Mouse (Mus musculus) cortical plate, adult 2 months (tissue): ENCODE data around the gene Tmem141.

Source experiments
- CTCF ChIP-seq: fragments of 200-500 bp; IDR thresholded peaks from 2 replicates; pipeline ENCODE4 v1.5.1; 2011; ENCODE audit warnings: mild to moderate bottlenecking, control low read depth, low read length; ENCODE audit not compliant: insufficient read depth; ENCODE audit errors: extremely low read depth
- POLR2A ChIP-seq: fragments of 200-500 bp; IDR thresholded peaks from 2 replicates; pipeline ENCODE4 v1.6.1; 2011; ENCODE audit warnings: mild to moderate bottlenecking, low read length, control low read depth; ENCODE audit not compliant: insufficient read depth; ENCODE audit errors: extremely low read depth

DNA sequence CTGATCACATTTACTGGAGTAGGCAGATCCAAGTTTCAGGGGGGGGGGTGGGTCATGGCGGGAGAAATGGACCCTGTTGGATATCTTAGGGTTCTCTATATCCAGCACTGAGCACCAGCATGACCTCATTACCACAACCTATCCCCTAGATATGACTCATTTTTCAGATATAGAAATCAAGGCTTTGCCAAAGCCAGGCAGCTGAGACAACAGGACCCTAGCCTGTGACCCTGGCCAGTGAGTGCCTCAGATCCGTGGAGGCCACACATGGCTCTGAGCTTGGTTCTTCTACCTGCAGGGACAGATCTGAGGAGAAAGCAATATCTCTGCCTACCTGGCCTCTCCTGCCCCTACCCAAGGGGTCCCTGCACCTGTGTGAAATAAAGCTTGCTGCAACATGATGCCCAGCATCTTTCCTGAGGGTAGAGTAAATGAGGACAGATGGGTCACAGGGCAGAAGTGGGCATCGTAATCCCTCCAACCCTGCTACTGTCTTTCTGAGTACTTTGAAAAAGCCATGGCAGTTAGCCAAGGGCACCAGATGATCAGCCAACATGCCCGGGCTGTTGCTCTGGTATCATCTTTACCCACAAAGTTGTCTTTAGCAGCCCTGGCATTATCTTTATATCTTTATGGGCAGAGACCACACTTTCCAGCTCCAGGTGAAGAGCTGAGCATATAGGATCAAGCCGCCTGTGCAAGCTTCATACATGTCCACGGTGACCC lies 39.6 kb upstream of the Tmem141 start:
- TF ChIP-seq CTCF: no peak
- no peak for TF ChIP-seq POLR2A
